Mouse (Mus musculus) liver, embryonic 12.5 days (tissue): Measurements from ENCODE around the gene Il23r. TPM values are rescaled to one million over a fixed set of nuclear protein-coding genes. Genes with fewer than 3 reads are reported as not detected.

Experiments used
- ATAC-seq: fragments of 200-750 bp; cut with Nextera tagmentation; 2 replicates; pipeline ENCODE4 v1.8.0; 2017; ENCODE audit warnings: moderate number of reproducible peaks, mild to moderate bottlenecking, moderate library complexity
- H3K27ac ChIP-seq: fragments of 300-500 bp; sonication (generic); 2 replicates; pipeline ENCODE4 v1.5.1; 2016; ENCODE audit warnings: mild to moderate bottlenecking
- H3K27me3 ChIP-seq: fragments of 300-500 bp; sonication (generic); replicated peaks from 2 replicates; pipeline ENCODE4 v1.6.1; 2016; ENCODE audit warnings: mild to moderate bottlenecking, moderate library complexity
- H3K36me3 ChIP-seq: fragments of 300-500 bp; sonication (generic); 2 replicates; pipeline ENCODE4 v1.6.1; 2016; ENCODE audit warnings: mild to moderate bottlenecking, moderate library complexity
- H3K4me1 ChIP-seq: fragments of 300-500 bp; sonication (generic); 2 replicates; pipeline ENCODE4 v1.6.1; 2016
- H3K4me2 ChIP-seq: fragments of 300-500 bp; sonication (generic); 2 replicates; pipeline ENCODE4 v1.6.1; 2016; ENCODE audit warnings: mild to moderate bottlenecking, moderate library complexity
- H3K4me3 ChIP-seq: fragments of 300-500 bp; sonication (generic); 2 replicates; pipeline ENCODE4 v1.5.1; 2016; ENCODE audit warnings: mild to moderate bottlenecking, moderate library complexity
- H3K9ac ChIP-seq: fragments of 300-500 bp; sonication (generic); 2 replicates; pipeline ENCODE4 v1.6.1; 2016; ENCODE audit warnings: mild to moderate bottlenecking, moderate library complexity
- H3K9me3 ChIP-seq: fragments of 300-500 bp; sonication (generic); replicated peaks from 2 replicates; pipeline ENCODE4 v1.6.1; 2016; ENCODE audit warnings: mild to moderate bottlenecking, moderate library complexity
- WGBS: fragments of 180-500 bp; shearing (Covaris S2); methylation state at CpG from one replicate; pipeline ENCODE4 v1.1.7; 2016; ENCODE audit not compliant: insufficient replicate concordance; 5-methylcytosine and 5-hydroxymethylcytosine counted together
- polyA plus RNA-seq: library from polyadenylated mRNA; unstranded; fragments of >200 nt; fragmentation: Nextera tagmentation; extraction: Ambion mirVana; gene quantifications from 2 replicates; pipeline ENCODE4 v1.2.1, GENCODE M21; 2016

The Il23r gene
- polyA plus RNA-seq, 1 experiment from 2014 or later = not detected

- H3K4me1 ChIP-seq = no peaks in the 10 kb centered on the region
- H3K9me3 ChIP-seq = no peaks in the 10 kb centered on the region
- ATAC-seq = no peak
- WGBS = 23% methylated on average over 1 of the region's 1 CpGs
- H3K4me2 ChIP-seq = no peak overlapping the region
- no peak overlapping the region for H3K27ac ChIP-seq
- H3K27me3 ChIP-seq = peaks cover 14% of the 10 kb centered on the region; the same call in 1 of the 2 replicates
- no peak overlapping the region for H3K4me3 ChIP-seq
- no peaks in the 10 kb centered on the region for H3K36me3 ChIP-seq
- no peak overlapping the region for H3K9ac ChIP-seq
These were observed 20.4 kb downstream of the Il23r start for GRCm38 (mm10) chr6:67471242-67471641.

- H3K27ac ChIP-seq = no peak overlapping the region
- no peak for ATAC-seq
- H3K4me3 ChIP-seq = no peak overlapping the region
- H3K9ac ChIP-seq = no peak overlapping the region
- H3K4me1 ChIP-seq = no peaks in the 10 kb centered on the region
- H3K36me3 ChIP-seq = no peaks in the 10 kb centered on the region
- H3K27me3 ChIP-seq = no peaks in the 10 kb centered on the region
- no peaks in the 10 kb centered on the region for H3K9me3 ChIP-seq
- H3K4me2 ChIP-seq = no peak overlapping the region
- 100% methylated on average over 1 of the region's 1 CpGs for WGBS
These were observed 32.2 kb downstream of the Il23r start for GRCm38 (mm10) chr6:67459424-67459823.

GRCm38 (mm10) chr6:67451330-67451729 lies 40.3 kb downstream of the Il23r start:
- H3K4me2 ChIP-seq = no peak overlapping the region
- no peak overlapping the region for H3K9ac ChIP-seq
- no peaks in the 10 kb centered on the region for H3K9me3 ChIP-seq
- no peak overlapping the region for H3K27ac ChIP-seq
- H3K27me3 ChIP-seq = no peaks in the 10 kb centered on the region
- no peak overlapping the region for H3K4me3 ChIP-seq
- 41% methylated on average over 5 of the region's 5 CpGs for WGBS
- no peaks in the 10 kb centered on the region for H3K36me3 ChIP-seq
- ATAC-seq = no peak
- H3K4me1 ChIP-seq = no peaks in the 10 kb centered on the region

GRCm38 (mm10) chr6:67445866-67446265 lies 45.8 kb downstream of the Il23r start:
- WGBS = 56% methylated on average over 1 of the region's 1 CpGs
- Histone ChIP-seq H3K36me3 (no peaks in the 10 kb centered on the region), H3K27ac (no peak overlapping the region), H3K27me3 (no peaks in the 10 kb centered on the region), H3K9me3 (no peaks in the 10 kb centered on the region), H3K4me1 (no peaks in the 10 kb centered on the region), H3K4me2 (no peak overlapping the region), H3K4me3 (no peak overlapping the region), H3K9ac (no peak overlapping the region)
- no peak for ATAC-seq

GRCm38 (mm10) chr6:67443124-67443523 lies 48.5 kb downstream of the Il23r start:
- Histone ChIP-seq H3K27ac (no peak overlapping the region), H3K9ac (no peak overlapping the region), H3K4me1 (no peaks in the 10 kb centered on the region), H3K27me3 (no peaks in the 10 kb centered on the region), H3K36me3 (no peaks in the 10 kb centered on the region), H3K4me3 (no peak overlapping the region), H3K9me3 (no peaks in the 10 kb centered on the region), H3K4me2 (no peak overlapping the region)
- no peak for ATAC-seq
- WGBS = 71% methylated on average over 6 of the region's 6 CpGs

- no peaks in the 10 kb centered on the region for H3K4me1 ChIP-seq
- no peaks in the 10 kb centered on the region for H3K9me3 ChIP-seq
- ATAC-seq = no peak
- no peak overlapping the region for H3K4me3 ChIP-seq
- WGBS = 56% methylated on average over 3 of the region's 3 CpGs
- H3K9ac ChIP-seq = no peak overlapping the region
- H3K27ac ChIP-seq = no peak overlapping the region
- no peak overlapping the region for H3K4me2 ChIP-seq
- H3K27me3 ChIP-seq = no peaks in the 10 kb centered on the region
- H3K36me3 ChIP-seq = no peaks in the 10 kb centered on the region
These were observed 53.8 kb downstream of the Il23r start for GRCm38 (mm10) chr6:67437814-67438385.

- H3K36me3 ChIP-seq = no peaks in the 10 kb centered on the region
- H3K27me3 ChIP-seq = no peaks in the 10 kb centered on the region
- H3K4me3 ChIP-seq = no peak overlapping the region
- no peaks in the 10 kb centered on the region for H3K4me1 ChIP-seq
- no peak overlapping the region for H3K9ac ChIP-seq
- H3K27ac ChIP-seq = no peak overlapping the region
- ATAC-seq = no peak
- no peaks in the 10 kb centered on the region for H3K9me3 ChIP-seq
- H3K4me2 ChIP-seq = no peak overlapping the region
These were observed 54.6 kb downstream of the Il23r start for GRCm38 (mm10) chr6:67437028-67437427.

- Histone ChIP-seq H3K27ac (no peak overlapping the region), H3K36me3 (no peaks in the 10 kb centered on the region), H3K4me3 (no peak overlapping the region), H3K4me1 (no peaks in the 10 kb centered on the region), H3K4me2 (no peak overlapping the region), H3K9me3 (no peaks in the 10 kb centered on the region), H3K9ac (no peak overlapping the region), H3K27me3 (no peaks in the 10 kb centered on the region)
- no peak for ATAC-seq
- WGBS = 55% methylated on average over 2 of the region's 2 CpGs
These were observed 55.4 kb downstream of the Il23r start for GRCm38 (mm10) chr6:67436295-67436694.

- WGBS = 65% methylated on average over 1 of the region's 1 CpGs
- H3K27me3 ChIP-seq = no peaks in the 10 kb centered on the region
- H3K9me3 ChIP-seq = no peaks in the 10 kb centered on the region
- ATAC-seq = no peak
- H3K27ac ChIP-seq = no peak overlapping the region
- H3K9ac ChIP-seq = no peak overlapping the region
- no peaks in the 10 kb centered on the region for H3K4me1 ChIP-seq
- H3K36me3 ChIP-seq = no peaks in the 10 kb centered on the region
- no peak overlapping the region for H3K4me3 ChIP-seq
- H3K4me2 ChIP-seq = no peak overlapping the region
These were observed 55.9 kb downstream of the Il23r start for GRCm38 (mm10) chr6:67435711-67436110.

- WGBS = 51% methylated on average over 2 of the region's 2 CpGs
- H3K4me3 ChIP-seq = no peak overlapping the region
- H3K27me3 ChIP-seq = no peaks in the 10 kb centered on the region
- ATAC-seq = no peak
- no peak overlapping the region for H3K4me2 ChIP-seq
- no peaks in the 10 kb centered on the region for H3K4me1 ChIP-seq
- no peak overlapping the region for H3K27ac ChIP-seq
- no peaks in the 10 kb centered on the region for H3K9me3 ChIP-seq
- H3K36me3 ChIP-seq = no peaks in the 10 kb centered on the region
- H3K9ac ChIP-seq = no peak overlapping the region
These were observed 56.8 kb downstream of the Il23r start for GRCm38 (mm10) chr6:67434755-67435452.

GRCm38 (mm10) chr6:67431808-67432207 lies 59.8 kb downstream of the Il23r start:
- Histone ChIP-seq H3K27ac (no peak overlapping the region), H3K36me3 (no peaks in the 10 kb centered on the region), H3K4me3 (no peak overlapping the region), H3K27me3 (no peaks in the 10 kb centered on the region), H3K9ac (no peak overlapping the region), H3K4me1 (no peaks in the 10 kb centered on the region), H3K9me3 (no peaks in the 10 kb centered on the region), H3K4me2 (no peak overlapping the region)
- 58% methylated on average over 3 of the region's 3 CpGs for WGBS
- ATAC-seq = no peak

- Histone ChIP-seq H3K36me3 (no peaks in the 10 kb centered on the region), H3K9me3 (no peaks in the 10 kb centered on the region), H3K4me3 (no peak overlapping the region), H3K27ac (no peak overlapping the region), H3K4me2 (no peak overlapping the region), H3K4me1 (no peaks in the 10 kb centered on the region), H3K27me3 (no peaks in the 10 kb centered on the region), H3K9ac (no peak overlapping the region)
- no peak for ATAC-seq
- WGBS = 69% methylated on average over 5 of the region's 5 CpGs
These were observed 69.9 kb downstream of the Il23r start for GRCm38 (mm10) chr6:67421761-67422160.

- H3K27ac ChIP-seq = no peak overlapping the region
- no peak for ATAC-seq
These were observed 75.1 kb downstream of the Il23r start for GRCm38 (mm10) chr6:67416557-67416956.

More at GRCm38 (mm10) chr6:67416557-67416956, 75.1 kb downstream of the Il23r start:
- Histone ChIP-seq H3K4me3 (no peak overlapping the region), H3K9ac (no peak overlapping the region), H3K4me2 (no peak overlapping the region), H3K4me1 (no peaks in the 10 kb centered on the region), H3K9me3 (no peaks in the 10 kb centered on the region), H3K27me3 (no peaks in the 10 kb centered on the region), H3K36me3 (no peaks in the 10 kb centered on the region)
- 54% methylated on average over 3 of the region's 3 CpGs for WGBS
